Mouse (Mus musculus): Measurements from ENCODE around the gene Tnfrsf13c.

GRCm38 (mm10) chr15:82192617-82193016 lies 31.6 kb downstream of the Tnfrsf13c start:
- no peak for TF ChIP-seq CTCF (IDR thresholded peaks at IDR 0.05; ENCODE audit: borderline replicate concordance, insufficient read depth, low read depth, low read length)
- TF ChIP-seq POLR2A (IDR thresholded peaks at IDR 0.05; ENCODE audit: borderline replicate concordance, insufficient read depth, low read length), result no peak
